Mouse (Mus musculus) limb, embryonic 13.5 days (tissue): ENCODE measurements around the gene Retreg3. TPM values are rescaled to one million over a fixed set of nuclear protein-coding genes. Genes with fewer than 3 reads are reported as not detected.

Source experiments
- ATAC-seq: fragments of 200-750 bp; cut with Nextera tagmentation; 2 replicates; pipeline ENCODE4 v1.8.0; 2017; ENCODE audit warnings: low read depth, moderate number of reproducible peaks, moderate TSS enrichment; ENCODE audit not compliant: low FRiP score
- H3K27ac ChIP-seq: fragments of 300-500 bp; sonication (generic); 2 replicates; pipeline ENCODE4 v1.5.1; 2015; ENCODE audit warnings: inconsistent platforms, mild to moderate bottlenecking, moderate library complexity
- H3K27me3 ChIP-seq: fragments of 300-500 bp; sonication (generic); 2 replicates; pipeline ENCODE4 v1.6.1; 2015; ENCODE audit warnings: mild to moderate bottlenecking, inconsistent platforms
- H3K36me3 ChIP-seq: fragments of 300-500 bp; sonication (generic); 2 replicates; pipeline ENCODE4 v1.6.1; 2015; ENCODE audit warnings: inconsistent platforms, mild to moderate bottlenecking, moderate library complexity
- H3K4me1 ChIP-seq: fragments of 300-500 bp; sonication (generic); 2 replicates; pipeline ENCODE4 v1.6.1; 2015; ENCODE audit warnings: inconsistent platforms
- H3K4me2 ChIP-seq: fragments of 300-500 bp; sonication (generic); replicated peaks from 2 replicates; pipeline ENCODE4 v1.6.1; 2015; ENCODE audit warnings: inconsistent platforms, mild to moderate bottlenecking, moderate library complexity
- H3K4me3 ChIP-seq: fragments of 300-500 bp; sonication (generic); 2 replicates; pipeline ENCODE4 v1.5.1; 2015; ENCODE audit warnings: moderate library complexity, mild to moderate bottlenecking, inconsistent platforms
- H3K9ac ChIP-seq: fragments of 300-500 bp; sonication (generic); 2 replicates; pipeline ENCODE4 v1.6.1; 2015; ENCODE audit warnings: mild to moderate bottlenecking, inconsistent platforms
- H3K9me3 ChIP-seq: fragments of 300-500 bp; sonication (generic); 2 replicates; pipeline ENCODE4 v1.6.1; 2016; ENCODE audit warnings: inconsistent platforms
- WGBS: fragments of 180-500 bp; shearing (Covaris S2); methylation state at CpG from one replicate; pipeline ENCODE4 v1.1.7; 2015; 5-methylcytosine and 5-hydroxymethylcytosine counted together
- polyA plus RNA-seq: library from polyadenylated mRNA; unstranded; fragments of >200 nt; fragmentation: Nextera tagmentation; extraction: Ambion mirVana; gene quantifications from 2 replicates; pipeline ENCODE4 v1.2.1, GENCODE M21; 2015

The Retreg3 gene
- polyA plus RNA-seq, 1 experiment from 2014 or later: 18.7 TPM

DNA sequence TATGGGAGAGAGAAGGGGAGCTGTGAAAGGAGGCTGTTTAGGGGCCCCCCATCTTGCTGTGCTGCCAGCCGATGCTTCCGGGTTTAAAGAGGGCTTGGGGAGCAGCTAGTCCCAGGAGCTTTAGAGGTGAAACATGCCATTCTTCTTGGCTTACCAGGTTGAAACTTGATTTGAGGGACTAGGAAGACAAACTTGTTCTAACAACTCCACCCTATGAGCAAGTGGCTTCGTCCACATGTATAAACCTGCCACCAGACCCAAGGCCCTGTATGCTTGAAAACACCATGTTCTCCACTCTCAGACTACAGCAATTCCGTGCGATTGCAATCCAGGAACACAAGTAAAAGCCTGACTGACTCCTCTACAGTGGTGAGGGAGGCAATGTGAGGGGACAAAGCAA, 16.7 kb downstream of the Retreg3 start:
- Histone ChIP-seq H3K27ac (peak overlapping the region; percentile 39; the same call in 1 of the 2 replicates), H3K27me3 (no peaks in the 10 kb centered on the region), H3K9ac (no peak overlapping the region), H3K9me3 (no peaks in the 10 kb centered on the region), H3K4me3 (no peak overlapping the region), H3K4me2 (no peak overlapping the region), H3K36me3 (peaks cover 76% of the 10 kb centered on the region), H3K4me1 (no peaks in the 10 kb centered on the region)
- WGBS: 82% methylated on average over 5 of the region's 5 CpGs
- ATAC-seq: no peak

DNA sequence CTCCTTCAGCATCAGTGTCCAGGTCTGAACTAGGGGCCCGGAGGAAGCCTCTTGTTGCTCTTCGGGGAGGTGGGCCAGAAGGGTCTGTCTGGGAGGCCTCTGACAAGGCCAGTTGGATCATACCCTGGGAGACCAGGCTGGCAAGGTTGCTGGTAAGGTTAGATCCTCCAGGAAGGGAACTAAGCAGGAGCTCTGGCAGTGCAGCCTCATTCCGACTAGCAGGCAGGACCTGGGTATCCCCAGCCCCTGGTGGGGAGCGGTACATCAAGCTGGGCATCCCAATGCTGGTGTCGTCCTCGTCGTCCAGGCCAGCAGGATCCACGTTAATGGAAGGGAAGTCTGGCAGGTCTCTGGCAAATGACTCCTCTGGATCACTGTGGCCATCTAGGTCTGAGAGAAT, 21.5 kb downstream of the Retreg3 start:
- Histone ChIP-seq H3K27me3 (no peaks in the 10 kb centered on the region), H3K9ac (no peak overlapping the region), H3K27ac (no peak overlapping the region), H3K4me3 (no peak overlapping the region), H3K36me3 (peaks cover 70% of the 10 kb centered on the region), H3K9me3 (no peaks in the 10 kb centered on the region), H3K4me1 (peaks cover 20% of the 10 kb centered on the region), H3K4me2 (no peak overlapping the region)
- 87% methylated on average over 8 of the region's 8 CpGs for WGBS
- ATAC-seq: no peak

DNA sequence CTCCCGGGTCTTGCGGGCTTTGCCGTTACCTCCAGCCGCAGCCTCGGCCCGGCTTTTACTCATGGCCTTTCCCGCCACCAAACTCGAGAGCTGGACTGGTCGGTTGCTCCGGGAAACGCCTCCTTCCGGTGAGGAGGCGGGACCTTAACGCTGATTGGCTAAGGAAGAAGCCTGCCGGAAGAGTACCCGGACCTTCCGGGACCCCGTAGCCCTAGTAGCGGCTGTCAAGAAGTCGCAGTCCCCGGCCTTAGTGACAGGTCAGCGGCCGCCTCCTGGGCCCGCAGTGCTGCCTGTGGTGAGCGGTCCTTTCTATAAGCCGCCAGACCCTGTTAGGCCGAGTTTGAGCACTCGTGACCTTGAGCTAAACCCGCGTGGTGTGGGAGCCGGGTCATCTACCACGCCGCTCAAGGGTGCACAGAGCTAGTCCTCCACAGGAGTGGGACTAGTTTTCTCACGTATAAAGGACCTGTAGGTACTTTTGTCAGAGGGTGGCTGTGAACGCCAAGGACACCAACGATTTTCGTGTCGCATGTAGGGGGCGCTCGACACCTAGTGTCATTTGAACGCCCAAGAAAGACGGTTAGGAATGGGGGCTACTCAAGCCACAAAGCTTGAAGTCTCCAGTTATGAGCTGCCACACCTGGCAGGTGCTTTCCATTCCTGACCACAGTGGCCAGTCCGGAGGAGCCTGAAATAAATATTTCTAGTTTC, 24.2 kb downstream of the Retreg3 start, which contains the start of gene Psmc3ip:
Psmc3ip (minus strand) TSS at position 123 of the 711 bp plus-strand sequence.
- H3K27ac ChIP-seq: peak within 1 kb of the TSS; percentile 63; the same call in 1 of the 2 replicates
- H3K27me3 ChIP-seq: no peaks in the 10 kb centered on the region
- peak within 1 kb of the TSS; percentile 80 for H3K9ac ChIP-seq
- H3K4me3 ChIP-seq: peak within 1 kb of the TSS; percentile 75
- H3K9me3 ChIP-seq: no peaks in the 10 kb centered on the region
- under 1% methylated on average over 43 of the region's 43 CpGs for WGBS
- peaks cover 72% of the 10 kb centered on the region for H3K36me3 ChIP-seq
- ATAC-seq: peak; percentile 94
- H3K4me1 ChIP-seq: peaks cover 20% of the 10 kb centered on the region
- H3K4me2 ChIP-seq: peak within 1 kb of the TSS; percentile 93

DNA sequence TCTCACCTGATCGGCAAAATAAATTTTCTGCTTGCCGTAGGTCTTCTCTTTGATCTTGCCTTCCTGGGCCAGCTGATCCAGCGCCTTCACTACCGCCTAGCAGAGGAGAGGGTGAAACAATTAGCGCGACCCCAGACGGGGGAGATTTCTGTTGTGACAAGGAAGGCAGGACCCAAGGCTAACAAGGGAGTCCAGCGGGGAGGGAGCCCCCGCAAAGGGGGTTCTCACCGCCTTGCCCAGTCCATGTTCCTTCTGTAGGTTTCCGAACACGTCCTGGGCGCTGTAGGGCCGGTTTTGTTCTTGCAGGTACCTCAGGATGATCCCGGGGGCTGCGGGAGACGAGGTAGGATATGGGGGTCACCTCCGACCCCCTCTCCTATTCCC, 24.8 kb downstream of the Retreg3 start:
- no peaks in the 10 kb centered on the region for H3K27me3 ChIP-seq
- no peaks in the 10 kb centered on the region for H3K9me3 ChIP-seq
- peaks cover 20% of the 10 kb centered on the region for H3K4me1 ChIP-seq
- peak overlapping the region; percentile 80 for H3K9ac ChIP-seq
- peak overlapping the region; percentile 93 for H3K4me2 ChIP-seq
- ATAC-seq: peak; percentile 21; the same call in 1 of the 2 replicates
- H3K27ac ChIP-seq: 0 out of 2 replicates have a peak overlapping the region, but pooled peaks have one; percentile 28
- under 1% methylated on average over 18 of the region's 18 CpGs for WGBS
- peaks cover 72% of the 10 kb centered on the region for H3K36me3 ChIP-seq
- peak overlapping the region; percentile 75 for H3K4me3 ChIP-seq

DNA sequence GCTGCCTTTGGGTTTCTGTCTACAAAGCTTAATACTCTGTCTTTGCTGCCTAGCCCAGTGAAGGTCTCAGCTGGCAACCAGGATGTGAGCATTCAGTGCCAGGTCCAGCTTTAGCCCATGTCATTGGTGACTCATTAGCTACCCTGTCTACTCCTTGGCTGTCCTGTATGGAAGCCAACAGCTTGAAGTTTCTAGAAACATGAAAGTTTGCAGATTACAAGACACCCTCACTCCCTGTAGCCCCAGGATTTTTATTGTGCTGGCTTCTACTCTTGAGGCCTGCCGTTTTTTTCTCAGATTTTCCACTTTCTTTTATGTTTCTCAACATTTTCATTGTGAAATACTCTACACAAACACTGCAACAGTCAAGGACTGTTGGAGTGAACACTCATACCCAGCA, 29.8 kb downstream of the Retreg3 start:
- H3K4me1 ChIP-seq: peaks cover 39% of the 10 kb centered on the region
- H3K9me3 ChIP-seq: no peaks in the 10 kb centered on the region
- no peak overlapping the region for H3K27ac ChIP-seq
- no peak for ATAC-seq
- no peak overlapping the region for H3K9ac ChIP-seq
- no peak overlapping the region for H3K4me3 ChIP-seq
- WGBS: 87% methylated on average over 1 of the region's 1 CpGs
- no peak overlapping the region for H3K4me2 ChIP-seq
- H3K36me3 ChIP-seq: peaks cover 66% of the 10 kb centered on the region
- no peaks in the 10 kb centered on the region for H3K27me3 ChIP-seq

DNA sequence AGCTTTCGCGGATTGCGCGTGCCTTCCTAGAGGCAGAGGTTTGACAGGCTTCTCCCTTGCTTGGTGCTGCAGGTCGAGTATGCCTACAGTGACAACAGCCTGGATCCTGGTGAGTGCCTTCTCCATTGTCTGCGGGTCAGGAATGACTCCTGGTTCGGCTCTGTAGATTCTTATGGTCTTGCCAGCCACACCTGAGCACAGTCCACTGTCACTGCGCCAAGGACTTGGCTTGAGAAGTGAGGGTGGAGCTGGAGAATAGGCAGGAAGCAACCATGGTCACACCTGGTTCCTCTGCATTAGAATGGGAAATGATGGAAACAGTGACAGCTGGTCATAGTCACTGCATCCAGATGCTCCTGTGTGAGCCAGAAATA, 32.0 kb downstream of the Retreg3 start:
- Histone ChIP-seq H3K27ac (peak overlapping the region; percentile 82; the same call in 1 of the 2 replicates), H3K4me3 (peak overlapping the region; percentile 83), H3K9me3 (no peaks in the 10 kb centered on the region), H3K4me1 (peaks cover 36% of the 10 kb centered on the region), H3K9ac (peak overlapping the region; percentile 85), H3K27me3 (no peaks in the 10 kb centered on the region), H3K36me3 (peaks cover 57% of the 10 kb centered on the region), H3K4me2 (peak overlapping the region; percentile 97)
- no peak for ATAC-seq
- WGBS: 5% methylated on average over 8 of the region's 8 CpGs

DNA sequence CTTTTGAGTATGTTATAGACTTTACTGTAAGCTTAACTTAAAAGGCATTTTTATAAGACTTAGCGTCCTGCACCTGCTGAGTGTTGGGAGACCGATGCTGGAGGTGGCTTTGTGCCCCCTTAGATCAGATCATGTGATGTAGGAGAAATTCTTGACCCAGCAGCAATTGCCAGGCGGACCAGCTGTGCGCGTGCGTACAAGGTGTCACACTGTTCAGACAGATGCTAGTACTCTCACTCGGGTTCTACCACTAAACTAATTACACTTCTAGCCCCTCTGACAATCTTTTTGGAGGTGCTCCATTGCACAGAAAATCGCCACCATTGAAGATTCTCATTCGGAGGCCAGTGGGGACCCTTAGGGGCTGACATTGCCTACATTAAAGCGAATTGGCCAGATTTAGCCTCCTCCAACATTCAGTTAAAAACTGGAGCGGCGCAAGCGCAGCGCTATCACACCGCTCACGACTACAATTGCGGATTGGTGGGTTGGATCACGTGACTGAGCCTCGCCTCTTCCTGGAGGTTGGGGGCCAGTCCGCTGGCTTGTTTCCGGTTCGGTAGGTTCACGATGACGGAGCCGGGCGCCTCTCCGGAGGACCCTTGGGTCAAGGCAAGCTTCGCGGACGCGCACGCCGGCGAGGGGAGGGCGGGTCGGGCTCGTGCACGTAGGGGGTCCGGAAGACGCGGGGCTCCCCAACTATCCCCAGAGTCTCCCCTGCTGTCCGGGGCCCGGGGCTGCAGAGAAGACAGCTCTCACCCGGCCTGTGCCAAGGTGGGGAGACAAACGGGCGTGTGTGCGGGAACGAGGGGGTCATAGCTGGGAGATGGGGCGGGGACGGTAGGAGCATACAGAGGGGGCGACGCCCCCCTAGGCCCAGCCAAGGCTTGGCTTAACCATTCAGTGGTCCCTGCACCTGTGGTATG, 32.7 kb downstream of the Retreg3 start, which contains the start of gene Mlx:
Mlx (plus strand) TSS at position 522 of the 926 bp plus-strand sequence.
- Histone ChIP-seq H3K36me3 (peaks cover 51% of the 10 kb centered on the region), H3K4me1 (peaks cover 36% of the 10 kb centered on the region)

DNA sequence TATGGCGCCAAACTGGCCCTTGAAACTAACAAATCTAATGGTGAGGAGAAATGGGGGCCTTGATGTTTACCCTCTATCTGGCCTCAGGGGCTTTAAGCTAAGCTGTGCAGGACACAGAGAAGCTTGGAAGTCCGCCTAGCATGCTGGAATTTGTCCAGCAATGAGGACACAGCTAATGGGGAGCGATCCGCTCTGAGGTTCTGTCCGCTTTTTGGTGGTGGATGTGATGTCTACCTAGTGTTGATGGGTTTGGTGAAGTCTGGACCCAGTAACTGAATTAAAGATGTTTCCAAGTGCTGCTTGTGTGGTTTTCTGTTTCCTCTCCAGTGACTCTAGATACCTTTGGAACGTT, 33.4 kb downstream of the Retreg3 start:
- H3K4me1 ChIP-seq: peaks cover 42% of the 10 kb centered on the region
- H3K9ac ChIP-seq: 0 out of 2 replicates have a peak overlapping the region, but pooled peaks have one; percentile 25
- peaks cover 6% of the 10 kb centered on the region for H3K27me3 ChIP-seq
- no peak for ATAC-seq
- no peaks in the 10 kb centered on the region for H3K9me3 ChIP-seq
- H3K36me3 ChIP-seq: peaks cover 44% of the 10 kb centered on the region
- H3K4me2 ChIP-seq: peak overlapping the region; percentile 97
- WGBS: 77% methylated on average over 6 of the region's 6 CpGs
- peak overlapping the region; percentile 83 for H3K4me3 ChIP-seq
- peak overlapping the region; percentile 82; the same call in 1 of the 2 replicates for H3K27ac ChIP-seq

More for the DNA sequence above, 32.7 kb downstream of the Retreg3 start, which contains the start of gene Mlx:
- Histone ChIP-seq H3K4me3 (peak within 1 kb of the TSS; percentile 83), H3K9me3 (no peaks in the 10 kb centered on the region), H3K27ac (peak within 1 kb of the TSS; percentile 82), H3K4me2 (peak within 1 kb of the TSS; percentile 97), H3K9ac (peak within 1 kb of the TSS; percentile 85), H3K27me3 (no peaks in the 10 kb centered on the region)
- ATAC-seq: peak; percentile 85
- WGBS: 1% methylated on average over 52 of the region's 52 CpGs

DNA sequence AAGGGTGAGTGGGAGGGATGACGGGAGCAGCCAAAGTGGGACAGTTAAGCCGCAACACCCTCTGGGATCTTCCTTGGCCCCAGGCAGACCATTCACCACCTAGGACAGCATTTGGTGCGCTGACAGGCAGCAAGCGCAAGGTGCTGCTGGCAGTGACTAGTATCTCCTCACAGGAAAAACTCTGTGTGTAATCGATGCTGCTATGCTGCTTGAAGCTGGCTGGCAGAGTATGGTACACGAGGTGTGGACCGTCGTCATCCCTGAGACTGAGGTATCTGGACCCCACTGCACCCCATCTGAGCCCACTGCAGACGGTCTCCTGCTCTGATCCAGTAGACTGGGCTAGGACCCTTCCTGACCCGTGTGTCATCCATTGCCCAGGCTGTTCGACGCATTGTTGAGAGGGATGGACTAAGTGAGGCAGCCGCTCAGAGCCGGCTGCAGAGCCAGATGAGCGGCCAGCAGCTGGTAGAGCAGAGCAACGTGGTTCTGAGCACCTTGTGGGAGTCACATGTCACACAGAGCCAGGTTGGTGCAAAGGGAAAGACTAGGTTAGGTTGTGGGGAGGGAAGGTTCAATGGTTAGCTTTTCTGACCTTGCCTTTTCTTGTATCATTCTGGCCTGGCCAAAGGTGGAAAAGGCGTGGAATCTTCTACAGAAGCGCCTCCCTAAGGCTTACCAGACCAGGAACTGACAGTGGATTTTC, 33.9 kb downstream of the Retreg3 start:
- Histone ChIP-seq H3K9me3 (no peaks in the 10 kb centered on the region), H3K4me1 (peaks cover 42% of the 10 kb centered on the region), H3K4me3 (no peak overlapping the region), H3K27ac (no peak overlapping the region), H3K9ac (0 out of 2 replicates have a peak overlapping the region, but pooled peaks have one; percentile 25), H3K27me3 (peaks cover 11% of the 10 kb centered on the region), H3K4me2 (no peak overlapping the region; the same call in 1 of the 2 replicates), H3K36me3 (peaks cover 38% of the 10 kb centered on the region)
- ATAC-seq: no peak
- WGBS: 91% methylated on average over 18 of the region's 18 CpGs

DNA sequence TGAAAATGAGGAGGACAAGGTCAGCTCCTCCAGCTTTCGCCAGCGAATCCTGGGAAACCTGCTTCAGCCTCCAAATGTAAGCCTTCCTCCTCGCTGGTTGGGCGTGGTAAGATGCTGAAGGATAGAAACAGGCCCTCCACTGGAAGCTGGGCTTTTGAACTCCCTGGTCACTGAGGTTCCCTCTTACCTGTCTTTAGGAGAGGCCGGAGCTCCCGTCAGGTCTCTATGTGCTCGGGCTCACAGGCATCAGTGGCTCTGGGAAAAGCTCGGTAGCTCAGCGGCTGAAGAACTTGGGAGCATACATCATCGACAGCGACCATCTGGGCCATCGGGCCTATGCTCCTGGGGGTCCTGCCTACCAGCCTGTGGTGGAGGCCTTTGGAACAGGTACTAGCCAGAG, 34.9 kb downstream of the Retreg3 start:
- whole genome bisulfite sequencing: 92% methylated on average over 12 of the region's 12 CpGs
- H3K4me1 ChIP-seq: peaks cover 44% of the 10 kb centered on the region
- H3K9ac ChIP-seq: no peak overlapping the region
- ATAC-seq: no peak
- no peak overlapping the region for H3K4me2 ChIP-seq
- H3K4me3 ChIP-seq: no peak overlapping the region
- H3K27ac ChIP-seq: no peak overlapping the region
- H3K9me3 ChIP-seq: no peaks in the 10 kb centered on the region
- peaks cover 21% of the 10 kb centered on the region for H3K27me3 ChIP-seq
- peaks cover 29% of the 10 kb centered on the region for H3K36me3 ChIP-seq

DNA sequence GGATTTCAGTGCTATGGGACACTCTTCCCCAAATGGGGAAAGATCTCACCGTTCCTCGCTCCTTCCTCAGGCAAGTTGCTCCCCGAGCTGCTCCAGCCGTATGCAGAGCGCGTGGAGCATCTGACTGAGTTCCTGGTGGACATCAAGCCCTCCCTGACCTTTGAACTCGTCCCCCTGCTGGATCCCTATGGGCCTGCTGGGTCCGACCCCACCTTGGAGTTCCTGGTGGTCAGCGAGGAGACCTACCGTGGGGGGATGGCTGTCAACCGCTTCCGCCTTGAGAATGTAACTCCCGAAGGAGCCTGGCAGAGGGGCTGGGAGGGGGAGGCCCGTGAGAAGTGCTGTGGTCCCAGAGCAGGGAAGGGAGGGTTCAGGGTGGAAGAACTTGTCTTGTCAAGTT, 35.4 kb downstream of the Retreg3 start:
- Histone ChIP-seq H3K27me3 (peaks cover 26% of the 10 kb centered on the region), H3K27ac (no peak overlapping the region), H3K9ac (no peak overlapping the region), H3K36me3 (peaks cover 23% of the 10 kb centered on the region), H3K4me1 (peaks cover 49% of the 10 kb centered on the region), H3K4me3 (0 out of 2 replicates have a peak overlapping the region, but pooled peaks have one; percentile 1), H3K9me3 (no peaks in the 10 kb centered on the region), H3K4me2 (peak overlapping the region; percentile 91; the same call in 1 of the 2 replicates)
- no peak for ATAC-seq
- 73% methylated on average over 14 of the region's 14 CpGs for WGBS
